Mouse (Mus musculus) thymus, adult 2 months (tissue): ENCODE data around the gene Hdac10.
A peak's percentile ranks its signal among the peaks of the same experiment; 100 is the strongest.

ENCODE experiments used
- CTCF ChIP-seq: fragments of 200-500 bp; IDR thresholded peaks from 2 replicates; pipeline ENCODE4 v1.5.1; 2012; ENCODE audit warnings: mild to moderate bottlenecking, control low read depth, low read length, moderate library complexity, borderline replicate concordance; ENCODE audit not compliant: control insufficient read depth, poor library complexity, insufficient read depth; ENCODE audit errors: extremely low read depth
- POLR2A ChIP-seq: fragments of 200-500 bp; IDR thresholded peaks from 2 replicates; pipeline ENCODE4 v1.6.1; 2012; ENCODE audit warnings: mild to moderate bottlenecking, low read length, control low read depth, moderate library complexity; ENCODE audit not compliant: control insufficient read depth, poor library complexity, insufficient read depth; ENCODE audit errors: extremely low read depth

DNA sequence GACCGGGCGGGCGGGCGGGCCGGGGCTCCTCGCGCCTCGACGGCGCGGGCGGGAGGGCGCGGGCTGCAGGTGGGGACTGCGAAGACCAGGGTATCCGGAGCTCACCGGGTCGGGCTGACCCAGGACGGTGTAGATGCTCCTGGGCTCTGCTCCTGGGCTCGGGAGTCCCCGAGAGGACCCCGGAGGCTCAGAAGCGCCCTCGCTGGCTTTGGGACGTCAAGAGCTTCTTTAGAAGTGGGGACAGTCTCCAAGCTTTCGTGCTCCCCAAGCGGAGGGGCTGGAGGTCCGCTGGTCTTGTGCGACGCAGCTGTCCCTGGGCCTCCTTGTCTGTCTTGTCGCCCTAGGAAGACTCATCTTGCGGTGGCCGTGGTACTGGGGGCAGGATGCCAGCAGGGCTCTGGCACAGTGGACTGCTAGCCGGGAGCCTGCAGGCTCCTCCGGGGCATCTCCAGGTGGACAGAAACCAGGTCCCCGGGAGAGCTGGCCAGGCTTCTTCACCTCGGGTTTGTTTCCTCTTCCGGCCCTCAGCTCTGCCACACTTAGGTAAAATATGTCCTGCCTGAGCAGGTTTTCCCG is 52.3 kb downstream of the Hdac10 start:
- TF ChIP-seq POLR2A, result peak; percentile 9; the same call in 1 of the 2 replicates
- no peak for TF ChIP-seq CTCF
